Mouse (Mus musculus) forebrain, embryonic 13.5 days (tissue): ENCODE measurements around the gene Yars. TPM values are rescaled to one million over a fixed set of nuclear protein-coding genes. Genes with fewer than 3 reads are reported as not detected.

ENCODE experiments used
- ATAC-seq: fragments of 200-750 bp; cut with Nextera tagmentation; 2 replicates; pipeline ENCODE4 v1.8.0; 2017
- H3K27ac ChIP-seq: fragments of 300-500 bp; sonication (generic); 2 replicates; pipeline ENCODE4 v1.5.1; 2015; ENCODE audit warnings: inconsistent platforms, mild to moderate bottlenecking, moderate library complexity
- H3K27me3 ChIP-seq: fragments of 300-500 bp; sonication (generic); 2 replicates; pipeline ENCODE4 v1.6.1; 2015; ENCODE audit warnings: mild to moderate bottlenecking, inconsistent platforms
- H3K36me3 ChIP-seq: fragments of 300-500 bp; sonication (generic); 2 replicates; pipeline ENCODE4 v1.6.1; 2015; ENCODE audit warnings: mild to moderate bottlenecking, inconsistent platforms; ENCODE audit not compliant: poor library complexity, severe bottlenecking
- H3K4me1 ChIP-seq: fragments of 300-500 bp; sonication (generic); 2 replicates; pipeline ENCODE4 v1.6.1; 2015; ENCODE audit warnings: inconsistent platforms
- H3K4me2 ChIP-seq: fragments of 300-500 bp; sonication (generic); 2 replicates; pipeline ENCODE4 v1.6.1; 2015; ENCODE audit warnings: inconsistent platforms, mild to moderate bottlenecking, moderate library complexity
- H3K4me3 ChIP-seq: fragments of 300-500 bp; sonication (generic); 2 replicates; pipeline ENCODE4 v1.5.1; 2015; ENCODE audit warnings: mild to moderate bottlenecking, inconsistent platforms
- H3K9ac ChIP-seq: fragments of 300-500 bp; sonication (generic); 2 replicates; pipeline ENCODE4 v1.6.1; 2015; ENCODE audit warnings: mild to moderate bottlenecking, inconsistent platforms
- H3K9me3 ChIP-seq: fragments of 300-500 bp; sonication (generic); replicated peaks from 2 replicates; pipeline ENCODE4 v1.6.1; 2016; ENCODE audit warnings: inconsistent platforms
- WGBS: fragments of 180-500 bp; shearing (Covaris S2); methylation state at CpG from one replicate; pipeline ENCODE4 v1.1.7; 2015; 5-methylcytosine and 5-hydroxymethylcytosine counted together
- polyA plus RNA-seq: library from polyadenylated mRNA; unstranded; fragments of >200 nt; fragmentation: Nextera tagmentation; extraction: Ambion mirVana; gene quantifications from 2 replicates; pipeline ENCODE4 v1.2.1, GENCODE M21; 2015

Gene Yars
- polyA plus RNA-seq, 1 experiment from 2014 or later = 100 TPM

- Histone ChIP-seq H3K27me3 (no peaks in the 10 kb centered on the region), H3K9me3 (no peaks in the 10 kb centered on the region), H3K27ac (no peak overlapping the region), H3K36me3 (no peaks in the 10 kb centered on the region), H3K4me3 (no peak overlapping the region), H3K4me2 (no peak overlapping the region), H3K9ac (no peak overlapping the region), H3K4me1 (peaks cover 32% of the 10 kb centered on the region)
- WGBS = 87% methylated on average over 3 of the region's 3 CpGs
- no peak for ATAC-seq
Measured at GRCm38 (mm10) chr4:129235147-129235546, 45.6 kb downstream of the Yars start.

- Histone ChIP-seq H3K9me3 (no peaks in the 10 kb centered on the region), H3K4me1 (peaks cover 29% of the 10 kb centered on the region), H3K4me3 (no peak overlapping the region), H3K27ac (no peak overlapping the region), H3K27me3 (no peaks in the 10 kb centered on the region), H3K4me2 (no peak overlapping the region), H3K36me3 (no peaks in the 10 kb centered on the region), H3K9ac (no peak overlapping the region)
- ATAC-seq = no peak
- whole genome bisulfite sequencing = 89% methylated on average over 8 of the region's 8 CpGs
Measured at GRCm38 (mm10) chr4:129236236-129236813, 46.8 kb downstream of the Yars start.

GRCm38 (mm10) chr4:129237843-129238441, 48.4 kb downstream of the Yars start:
- Histone ChIP-seq H3K27me3 (no peaks in the 10 kb centered on the region), H3K27ac (no peak overlapping the region), H3K9ac (peak overlapping the region; percentile 67), H3K4me3 (peak overlapping the region; percentile 54), H3K4me1 (peaks cover 38% of the 10 kb centered on the region), H3K9me3 (no peaks in the 10 kb centered on the region), H3K36me3 (no peaks in the 10 kb centered on the region), H3K4me2 (peak overlapping the region; percentile 96)
- peak; percentile 16; the same call in 1 of the 2 replicates for ATAC-seq
- WGBS = 5% methylated on average over 21 of the region's 21 CpGs

GRCm38 (mm10) chr4:129238579-129239016, 49.0 kb downstream of the Yars start:
- WGBS = 0% methylated on average over 22 of the region's 23 CpGs

GRCm38 (mm10) chr4:129239075-129239474, 49.5 kb downstream of the Yars start:
- H3K9ac ChIP-seq = peak overlapping the region; percentile 67
- no peaks in the 10 kb centered on the region for H3K9me3 ChIP-seq
- H3K4me2 ChIP-seq = peak overlapping the region; percentile 96
- H3K36me3 ChIP-seq = no peaks in the 10 kb centered on the region
- H3K4me3 ChIP-seq = peak overlapping the region; percentile 54
- H3K4me1 ChIP-seq = peaks cover 38% of the 10 kb centered on the region
- WGBS = 2% methylated on average over 22 of the region's 29 CpGs
- ATAC-seq = peak; percentile 81
- H3K27ac ChIP-seq = no peak overlapping the region
- no peaks in the 10 kb centered on the region for H3K27me3 ChIP-seq

More at GRCm38 (mm10) chr4:129238579-129239016, 49.0 kb downstream of the Yars start:
- peaks cover 38% of the 10 kb centered on the region for H3K4me1 ChIP-seq
- H3K27me3 ChIP-seq = no peaks in the 10 kb centered on the region
- H3K9ac ChIP-seq = peak overlapping the region; percentile 67
- H3K9me3 ChIP-seq = no peaks in the 10 kb centered on the region
- H3K4me2 ChIP-seq = peak overlapping the region; percentile 96
- peak overlapping the region; percentile 54 for H3K4me3 ChIP-seq
- no peak overlapping the region for H3K27ac ChIP-seq
- no peaks in the 10 kb centered on the region for H3K36me3 ChIP-seq
- ATAC-seq = peak; percentile 68

- WGBS = 9% methylated on average over 6 of the region's 7 CpGs
- H3K4me2 ChIP-seq = no peak overlapping the region
- no peaks in the 10 kb centered on the region for H3K9me3 ChIP-seq
- peaks cover 20% of the 10 kb centered on the region for H3K27me3 ChIP-seq
- no peak for ATAC-seq
- peak overlapping the region; percentile 50; the same call in 1 of the 2 replicates for H3K9ac ChIP-seq
- H3K27ac ChIP-seq = no peak overlapping the region; the same call in 1 of the 2 replicates
- H3K4me1 ChIP-seq = peaks cover 38% of the 10 kb centered on the region
- H3K4me3 ChIP-seq = no peak overlapping the region
- no peaks in the 10 kb centered on the region for H3K36me3 ChIP-seq
Measured at GRCm38 (mm10) chr4:129241898-129242297, 52.3 kb downstream of the Yars start.

GRCm38 (mm10) chr4:129242327-129242726, 52.8 kb downstream of the Yars start:
- Histone ChIP-seq H3K27ac (peak overlapping the region; percentile 31; the same call in 1 of the 2 replicates), H3K4me1 (peaks cover 36% of the 10 kb centered on the region), H3K9me3 (no peaks in the 10 kb centered on the region), H3K4me2 (no peak overlapping the region), H3K9ac (no peak overlapping the region), H3K27me3 (peaks cover 24% of the 10 kb centered on the region), H3K36me3 (no peaks in the 10 kb centered on the region), H3K4me3 (no peak overlapping the region)
- 31% methylated on average over 4 of the region's 4 CpGs for WGBS
- no peak for ATAC-seq

GRCm38 (mm10) chr4:129242761-129243160, 53.2 kb downstream of the Yars start:
- peak overlapping the region; percentile 31; the same call in 1 of the 2 replicates for H3K27ac ChIP-seq
- WGBS = 19% methylated on average over 4 of the region's 4 CpGs

GRCm38 (mm10) chr4:129244802-129245201, 55.2 kb downstream of the Yars start:
- WGBS = 65% methylated on average over 4 of the region's 4 CpGs
- H3K27me3 ChIP-seq = peaks cover 49% of the 10 kb centered on the region

More at GRCm38 (mm10) chr4:129242761-129243160, 53.2 kb downstream of the Yars start:
- Histone ChIP-seq H3K4me1 (peaks cover 32% of the 10 kb centered on the region), H3K36me3 (no peaks in the 10 kb centered on the region), H3K9me3 (no peaks in the 10 kb centered on the region), H3K9ac (no peak overlapping the region), H3K4me2 (no peak overlapping the region), H3K27me3 (peaks cover 29% of the 10 kb centered on the region), H3K4me3 (no peak overlapping the region)
- ATAC-seq = no peak

GRCm38 (mm10) chr4:129246360-129247301, 57.1 kb downstream of the Yars start:
- peaks cover 64% of the 10 kb centered on the region for H3K27me3 ChIP-seq
- no peak overlapping the region for H3K4me3 ChIP-seq
- no peak overlapping the region for H3K27ac ChIP-seq
- no peak overlapping the region for H3K9ac ChIP-seq
- H3K9me3 ChIP-seq = no peaks in the 10 kb centered on the region
- ATAC-seq = no peak
- WGBS = 41% methylated on average over 15 of the region's 15 CpGs
- no peaks in the 10 kb centered on the region for H3K36me3 ChIP-seq
- H3K4me1 ChIP-seq = peaks cover 36% of the 10 kb centered on the region
- no peak overlapping the region for H3K4me2 ChIP-seq

More at GRCm38 (mm10) chr4:129244802-129245201, 55.2 kb downstream of the Yars start:
- Histone ChIP-seq H3K4me2 (no peak overlapping the region), H3K4me3 (no peak overlapping the region), H3K27ac (no peak overlapping the region), H3K4me1 (peaks cover 28% of the 10 kb centered on the region), H3K9ac (no peak overlapping the region), H3K9me3 (no peaks in the 10 kb centered on the region), H3K36me3 (no peaks in the 10 kb centered on the region)
- no peak for ATAC-seq

- peaks cover 64% of the 10 kb centered on the region for H3K27me3 ChIP-seq
- no peak for ATAC-seq
Measured at GRCm38 (mm10) chr4:129247381-129248242, 58.1 kb downstream of the Yars start.

More at GRCm38 (mm10) chr4:129247381-129248242, 58.1 kb downstream of the Yars start:
- WGBS = 12% methylated on average over 24 of the region's 24 CpGs
- Histone ChIP-seq H3K4me1 (peaks cover 29% of the 10 kb centered on the region), H3K9me3 (no peaks in the 10 kb centered on the region), H3K36me3 (no peaks in the 10 kb centered on the region), H3K4me2 (peak overlapping the region; percentile 91), H3K27ac (no peak overlapping the region), H3K9ac (peak overlapping the region; percentile 70), H3K4me3 (peak overlapping the region; percentile 54)
